Mouse (Mus musculus): ENCODE results near the gene Eif2ak3. TPM values are rescaled to one million over a fixed set of nuclear protein-coding genes. Genes with fewer than 3 reads are reported as not detected.
A peak's percentile ranks its signal among the peaks of the same experiment; 100 is the strongest.

Gene Eif2ak3
- total RNA-seq, 1 experiment from 2014 or later, result 168 TPM

DNA sequence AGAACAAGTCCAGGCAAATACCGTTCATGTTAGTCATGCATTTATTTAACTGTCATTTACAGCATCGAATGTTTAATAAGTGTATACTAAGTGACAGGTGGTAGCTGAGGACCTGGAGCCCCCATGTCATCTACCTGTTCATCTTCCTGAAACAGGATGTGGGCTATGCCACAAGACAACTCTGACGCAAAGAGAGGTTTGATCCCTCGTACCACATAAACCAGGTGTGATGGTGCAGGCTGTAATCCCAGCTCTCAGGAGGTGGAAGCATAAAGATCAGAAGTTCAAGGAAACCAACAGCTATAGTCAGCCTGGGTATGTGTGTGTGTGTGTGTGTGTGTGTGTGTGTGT is 19.4 kb upstream of the Eif2ak3 start:
- ATAC-seq (ENCODE audit: extremely low read depth, insufficient number of reproducible peaks, low FRiP score, poor library complexity, severe bottlenecking), result peak; percentile 63

- no peak for ATAC-seq (ENCODE audit: extremely low read depth, insufficient number of reproducible peaks, low FRiP score, poor library complexity, severe bottlenecking)
Measured at GRCm38 (mm10) chr6:70829451-70829850, 14.9 kb upstream of the Eif2ak3 start.

GRCm38 (mm10) chr6:70830552-70830951 is 13.8 kb upstream of the Eif2ak3 start:
- ATAC-seq (ENCODE audit: extremely low read depth, insufficient number of reproducible peaks, low FRiP score, poor library complexity, severe bottlenecking), result no peak

- ATAC-seq (ENCODE audit: extremely low read depth, insufficient number of reproducible peaks, low FRiP score, poor library complexity, severe bottlenecking), result no peak
Measured at GRCm38 (mm10) chr6:70831179-70831839, 13.0 kb upstream of the Eif2ak3 start.

DNA sequence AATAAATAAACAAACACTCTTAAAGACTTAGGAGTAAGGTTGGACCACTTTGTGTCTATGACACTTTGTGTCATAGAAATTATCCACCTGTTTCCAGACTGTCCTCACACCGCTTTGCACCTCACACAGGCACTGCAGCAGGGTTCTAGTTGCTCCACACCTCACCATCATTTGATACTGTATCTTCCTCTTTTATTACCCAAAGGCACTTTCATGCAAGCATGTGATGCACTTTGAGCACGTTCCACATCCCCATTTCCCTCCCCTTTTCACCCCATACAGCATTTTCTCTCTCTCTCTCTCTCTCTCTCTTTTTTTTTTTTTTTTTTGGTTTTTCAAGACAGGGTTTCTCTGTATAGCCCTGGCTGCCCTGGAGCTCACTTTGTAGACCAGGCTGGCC is 7.0 kb upstream of the Eif2ak3 start:
- no peak for ATAC-seq (ENCODE audit: extremely low read depth, insufficient number of reproducible peaks, low FRiP score, poor library complexity, severe bottlenecking)

- ATAC-seq (ENCODE audit: extremely low read depth, insufficient number of reproducible peaks, low FRiP score, poor library complexity, severe bottlenecking), result no peak
Measured at GRCm38 (mm10) chr6:70838532-70838931, 5.8 kb upstream of the Eif2ak3 start.

GRCm38 (mm10) chr6:70840281-70840680 is 4.0 kb upstream of the Eif2ak3 start:
- no peak for ATAC-seq (ENCODE audit: extremely low read depth, insufficient number of reproducible peaks, low FRiP score, poor library complexity, severe bottlenecking)

GRCm38 (mm10) chr6:70842991-70843390 is 1.3 kb upstream of the Eif2ak3 start:
- ATAC-seq (ENCODE audit: extremely low read depth, insufficient number of reproducible peaks, low FRiP score, poor library complexity, severe bottlenecking), result no peak

- no peak for ATAC-seq (ENCODE audit: extremely low read depth, insufficient number of reproducible peaks, low FRiP score, poor library complexity, severe bottlenecking)
Measured at GRCm38 (mm10) chr6:70844896-70845646, 756 bp downstream of the Eif2ak3 start.

DNA sequence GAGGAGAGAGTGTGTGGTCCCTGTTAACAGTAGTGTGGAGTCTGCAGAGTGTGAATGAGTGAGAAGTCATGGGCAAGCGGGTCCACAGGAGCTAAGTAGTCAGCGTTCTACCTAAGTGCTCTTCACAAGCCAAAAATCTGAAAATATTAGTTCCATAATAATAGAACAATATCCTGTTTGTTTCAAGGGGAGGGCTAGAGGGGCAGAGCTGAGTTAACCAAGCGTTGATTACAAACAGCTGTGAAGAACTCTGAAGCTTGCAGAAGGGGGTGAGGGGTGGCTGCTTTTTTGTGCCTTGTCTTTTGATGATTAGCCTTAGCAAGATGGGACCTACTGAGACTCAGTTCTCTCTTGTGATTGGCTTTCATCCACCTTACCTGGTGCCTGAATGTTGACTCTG is 3.1 kb downstream of the Eif2ak3 start:
- ATAC-seq (ENCODE audit: extremely low read depth, insufficient number of reproducible peaks, low FRiP score, poor library complexity, severe bottlenecking), result no peak

GRCm38 (mm10) chr6:70853371-70853770 is 9.1 kb downstream of the Eif2ak3 start:
- no peak for ATAC-seq (ENCODE audit: extremely low read depth, insufficient number of reproducible peaks, low FRiP score, poor library complexity, severe bottlenecking)

DNA sequence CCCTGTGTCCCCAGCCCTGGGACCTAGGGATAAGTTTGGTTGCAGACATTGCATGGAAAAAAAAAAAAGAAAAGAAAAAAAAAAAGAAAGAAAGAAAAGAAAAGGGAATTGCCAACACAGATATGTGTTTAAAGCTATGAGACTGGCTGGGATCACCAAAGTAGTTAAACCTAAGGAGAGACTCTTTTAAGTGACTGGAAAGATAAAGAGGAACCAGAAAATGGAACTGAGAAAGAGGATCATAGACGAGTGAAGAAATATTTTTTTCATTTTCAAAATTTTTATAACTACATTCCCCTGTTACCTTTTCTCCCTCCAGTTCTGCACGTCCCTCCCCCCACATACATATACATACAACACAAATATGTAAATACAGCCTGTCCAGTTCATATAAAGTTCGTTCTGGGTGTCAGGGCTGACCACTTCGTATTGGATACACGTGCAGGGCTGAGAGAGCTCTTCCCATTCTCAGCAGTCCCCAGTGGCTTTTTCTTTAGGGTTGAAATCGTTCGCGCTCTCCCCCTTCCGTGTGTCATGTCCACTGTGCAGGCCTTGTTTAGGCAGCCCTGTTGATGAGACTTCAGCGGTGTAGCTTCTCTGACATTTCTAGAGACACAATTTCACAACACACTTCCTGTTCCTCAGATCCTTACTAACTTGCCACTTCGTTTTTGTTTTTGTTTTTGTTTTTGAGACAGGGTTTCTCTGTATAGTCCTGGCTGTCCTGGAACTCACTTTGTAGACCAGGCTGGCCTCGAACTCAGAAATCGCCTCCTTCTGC is 11.4 kb downstream of the Eif2ak3 start:
- ATAC-seq (ENCODE audit: extremely low read depth, insufficient number of reproducible peaks, low FRiP score, poor library complexity, severe bottlenecking), result peak; percentile 60

- ATAC-seq (ENCODE audit: extremely low read depth, insufficient number of reproducible peaks, low FRiP score, poor library complexity, severe bottlenecking), result no peak
Measured at GRCm38 (mm10) chr6:70862726-70863125, 18.4 kb downstream of the Eif2ak3 start.

GRCm38 (mm10) chr6:70864285-70864684 is 20.0 kb downstream of the Eif2ak3 start:
- ATAC-seq (ENCODE audit: extremely low read depth, insufficient number of reproducible peaks, low FRiP score, poor library complexity, severe bottlenecking), result peak; percentile 34; the same call in 1 of the 2 replicates

DNA sequence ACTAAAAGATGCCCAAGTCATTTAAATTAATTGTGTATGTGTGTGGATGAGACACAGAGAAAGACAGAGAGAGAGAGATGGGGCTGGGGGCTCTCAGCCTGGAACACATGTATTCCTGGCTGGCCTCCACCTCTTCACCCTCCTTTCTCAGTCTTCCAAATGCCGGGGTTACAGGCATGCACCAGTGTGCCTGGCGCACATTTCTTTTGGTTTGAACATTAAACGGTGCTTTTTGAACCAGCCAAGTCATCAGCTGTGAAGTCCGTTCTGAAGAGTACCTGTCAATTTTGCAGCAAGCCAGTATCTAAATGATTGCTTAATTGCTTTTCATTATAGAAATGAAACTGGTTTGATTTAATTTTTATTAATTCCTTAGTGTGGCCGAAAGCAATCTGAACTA is 22.4 kb downstream of the Eif2ak3 start:
- ATAC-seq (ENCODE audit: extremely low read depth, insufficient number of reproducible peaks, low FRiP score, poor library complexity, severe bottlenecking), result no peak

GRCm38 (mm10) chr6:70867297-70867696 is 23.0 kb downstream of the Eif2ak3 start:
- ATAC-seq (ENCODE audit: extremely low read depth, insufficient number of reproducible peaks, low FRiP score, poor library complexity, severe bottlenecking), result no peak

GRCm38 (mm10) chr6:70871511-70871980 is 27.2 kb downstream of the Eif2ak3 start:
- ATAC-seq (ENCODE audit: extremely low read depth, insufficient number of reproducible peaks, low FRiP score, poor library complexity, severe bottlenecking), result peak; percentile 68

DNA sequence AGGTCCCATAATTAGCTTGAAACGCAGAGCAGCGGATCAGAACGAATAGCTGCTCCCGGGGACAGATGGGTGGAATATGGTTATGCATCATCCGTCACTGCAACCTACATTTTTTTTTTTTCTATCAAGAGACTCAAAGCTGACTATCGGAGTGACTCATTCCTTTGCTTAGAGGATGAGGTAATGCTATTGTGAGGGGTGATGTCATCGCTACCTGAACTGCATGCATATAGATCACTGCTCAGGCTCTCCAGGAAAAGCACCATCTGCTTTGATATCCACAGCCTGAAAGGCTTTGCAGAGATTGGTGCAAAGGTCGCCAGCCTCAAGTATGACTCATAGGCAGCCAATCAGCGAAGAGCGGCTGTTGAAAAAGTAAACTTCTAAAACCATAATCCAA is 27.8 kb downstream of the Eif2ak3 start:
- peak; percentile 82 for ATAC-seq (ENCODE audit: extremely low read depth, insufficient number of reproducible peaks, low FRiP score, poor library complexity, severe bottlenecking)

DNA sequence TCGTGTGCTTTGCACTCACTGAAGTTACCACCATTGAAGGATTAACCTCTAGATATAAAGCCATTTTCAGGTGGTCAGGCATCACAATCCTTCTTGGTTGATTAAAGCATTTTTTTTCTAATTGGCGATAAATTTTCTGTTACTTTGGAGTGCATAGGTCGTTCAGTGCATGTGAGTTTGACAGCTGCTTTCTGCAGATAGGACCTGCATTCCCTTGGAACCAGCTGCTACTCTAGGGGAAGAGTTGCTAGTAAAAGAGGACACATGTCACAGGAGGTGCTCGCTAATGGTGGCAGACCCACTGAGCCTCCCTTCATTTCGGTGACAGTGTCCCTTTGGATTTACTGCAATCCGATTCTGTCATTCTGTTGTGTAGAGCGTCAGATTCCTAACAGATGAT is 28.3 kb downstream of the Eif2ak3 start:
- ATAC-seq (ENCODE audit: extremely low read depth, insufficient number of reproducible peaks, low FRiP score, poor library complexity, severe bottlenecking), result no peak
